Mouse (Mus musculus) MEL (cell line): ENCODE data around the gene Gm5930.
"Not testable (repeated sequence)": the region's sequence is repeated elsewhere in the genome, so short reads cannot be mapped to it uniquely, and the experiment has no call there.

Experiments used
- BHLHE40 ChIP-seq: IDR thresholded peaks from 2 replicates; pipeline ENCODE4 v1.6.1; 2012; ENCODE audit warnings: low read depth, mild to moderate bottlenecking, inconsistent platforms, low read length, improper control_type of control experiment, borderline replicate concordance
- CHD2 ChIP-seq: IDR thresholded peaks from 2 replicates; pipeline ENCODE4 v1.6.1; 2011; ENCODE audit warnings: low read length, improper control_type of control experiment
- ELF1 ChIP-seq: IDR thresholded peaks from 2 replicates; pipeline ENCODE4 v1.6.1; 2014; ENCODE audit warnings: low read depth, mild to moderate bottlenecking, inconsistent platforms, low read length, improper control_type of control experiment, moderate library complexity
- POLR2A ChIP-seq, 2 experiments: IDR thresholded peaks; 2 replicates each; pipeline ENCODE4 v1.6.1; 2011 to 2012; ENCODE audit warnings: low read length in 2 of 2, mild to moderate bottlenecking in 2 of 2, control low read depth in 1 of 2, improper control_type of control experiment in 1 of 2, low read depth in 1 of 2, moderate library complexity in 1 of 2; ENCODE audit not compliant: control insufficient read depth in 1 of 2, insufficient read depth in 1 of 2, poor library complexity in 1 of 2

DNA sequence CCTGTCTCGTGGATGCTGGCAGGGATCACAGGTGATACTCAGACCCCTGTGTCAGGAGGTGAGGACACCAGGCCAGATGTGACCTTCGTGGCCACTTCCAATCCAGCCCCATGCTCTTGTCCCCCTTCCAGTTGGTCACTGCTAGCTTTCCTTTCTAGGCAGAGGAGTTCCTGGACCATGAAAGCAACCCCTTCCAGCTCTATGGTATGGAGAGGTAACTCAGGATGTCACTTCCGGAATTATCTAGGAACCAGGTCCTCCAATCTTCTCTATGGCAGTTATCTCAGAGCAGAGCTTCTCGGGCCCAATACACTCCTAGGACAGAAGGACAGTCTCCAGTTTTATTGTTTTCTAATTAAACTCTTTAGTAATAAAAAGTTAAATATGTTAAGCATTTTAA, 26.3 kb downstream of the Gm5930 start:
- not testable (repeated sequence) for TF ChIP-seq ELF1; CHD2; POLR2A (IDR thresholded peaks at IDR 0.05; ENCODE audit: control insufficient read depth in 1 of 2, insufficient read depth in 1 of 2, low read depth in 1 of 2, low read length in 2 of 2, poor library complexity in 1 of 2); BHLHE40
